Mouse (Mus musculus) gonadal fat pad, adult 2 months (tissue): Measurements from ENCODE around the gene Serpinb1a. TPM values are rescaled to one million over a fixed set of nuclear protein-coding genes. Genes with fewer than 3 reads are reported as not detected.

Experiments
- DNase-seq: peaks from one replicate; pipeline ENCODE4 v3.0.0-alpha.2; 2012; ENCODE audit warnings: low read depth
- polyA plus RNA-seq: library from polyadenylated mRNA; depleted of rRNA; stranded (reverse); fragments of >200 nt; gene quantifications from 2 replicates; pipeline ENCODE4 v1.2.3, GENCODE M21; 2012; rRNA removed

The Serpinb1a gene
- polyA plus RNA-seq, 1 experiment, result 6.2 TPM

- no peak for DNase-seq
Observed at GRCm38 (mm10) chr13:32797085-32797484, 53.9 kb downstream of the Serpinb1a start.

- DNase-seq, result no peak
Observed at GRCm38 (mm10) chr13:32795166-32795565, 55.8 kb downstream of the Serpinb1a start.

- DNase-seq, result peak; percentile 54
Observed at GRCm38 (mm10) chr13:32794619-32795018, 56.4 kb downstream of the Serpinb1a start.

Other genes starting within 250 kb of the Serpinb1a start
- 0.05 and 0.15 TPM in 2 replicates for gene Mylk4, start 67.2 kb downstream of the Serpinb1a start, polyA plus RNA-seq
- gene Wrnip1, start 49.1 kb downstream of the Serpinb1a start, polyA plus RNA-seq, result 27.3 and 28.1 TPM in 2 replicates
- gene D930007J09Rik, start 48.3 kb downstream of the Serpinb1a start, polyA plus RNA-seq, result 0.50 TPM in 1 of 2 replicates, not detected in the other
- gene Serpinb1c, start 47.0 kb upstream of the Serpinb1a start, polyA plus RNA-seq, result not detected in 2 replicates
- gene Serpinb6b, start 114.0 kb upstream of the Serpinb1a start, polyA plus RNA-seq, result 4.9 and 7.3 TPM in 2 replicates
- gene Serpinb9, start 152.1 kb upstream of the Serpinb1a start, polyA plus RNA-seq, result 11.6 and 14.1 TPM in 2 replicates
- 0.04 and 0.14 TPM in 2 replicates for gene Serpinb9b, start 176.2 kb upstream of the Serpinb1a start, polyA plus RNA-seq
- gene Serpinb1b, start 227.4 kb upstream of the Serpinb1a start, polyA plus RNA-seq, result 0.19 and 0.94 TPM in 2 replicates